Mouse (Mus musculus): ENCODE results near the gene Cdk11b.
"Not testable (repeated sequence)": the region's sequence is repeated elsewhere in the genome, so short reads cannot be mapped to it uniquely, and the experiment has no call there.

Gene Cdk11b

DNA sequence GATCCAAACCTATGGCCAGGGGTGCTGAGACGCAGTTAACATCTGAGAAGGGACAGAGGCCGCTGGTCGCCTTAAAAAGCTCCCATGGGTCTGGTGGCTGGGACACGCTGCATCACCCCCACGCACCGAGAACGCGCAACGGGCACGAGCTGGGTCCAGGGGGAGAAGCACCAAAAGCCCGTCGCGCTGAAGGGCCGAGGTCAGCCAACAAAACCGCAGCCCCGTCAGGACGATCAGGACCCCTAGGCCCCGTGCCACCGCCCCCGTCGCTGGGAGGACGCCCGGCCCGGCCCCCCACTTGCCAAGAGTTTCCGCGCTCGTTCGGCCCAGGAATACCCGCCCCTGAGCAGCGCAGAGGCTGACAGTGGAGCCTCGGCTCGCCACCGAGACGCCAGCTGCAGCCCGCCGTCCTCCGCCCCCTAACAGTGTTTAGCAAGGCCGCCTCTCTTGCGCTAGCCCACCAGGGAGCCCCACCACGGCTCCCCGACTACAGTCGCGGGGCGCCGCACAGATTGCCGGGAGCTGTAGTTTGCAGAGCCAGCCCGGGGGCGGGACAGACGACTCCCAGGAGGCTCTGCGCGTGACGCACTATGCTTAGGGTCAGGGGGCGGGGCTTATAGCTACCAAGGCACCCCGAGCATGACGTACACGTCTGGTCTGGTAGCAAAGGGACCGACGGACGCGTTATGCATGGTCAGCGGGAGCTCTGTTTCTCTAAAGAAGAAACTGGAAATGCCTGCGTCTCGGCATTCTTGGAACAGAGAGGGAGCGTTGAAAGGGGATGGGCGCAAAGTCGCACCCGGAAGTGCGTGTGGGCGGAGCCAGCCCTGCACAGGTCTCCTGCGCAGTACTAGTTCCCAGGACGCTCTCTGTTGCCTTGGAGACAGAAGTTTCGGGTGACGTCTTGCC, 44.3 kb downstream of the Cdk11b start, which contains the start of gene Mib2:
TSS of gene Mib2 (minus strand) at position 510 of the 909 bp plus-strand sequence.
- peak; percentile 100 for DNase-seq

DNA sequence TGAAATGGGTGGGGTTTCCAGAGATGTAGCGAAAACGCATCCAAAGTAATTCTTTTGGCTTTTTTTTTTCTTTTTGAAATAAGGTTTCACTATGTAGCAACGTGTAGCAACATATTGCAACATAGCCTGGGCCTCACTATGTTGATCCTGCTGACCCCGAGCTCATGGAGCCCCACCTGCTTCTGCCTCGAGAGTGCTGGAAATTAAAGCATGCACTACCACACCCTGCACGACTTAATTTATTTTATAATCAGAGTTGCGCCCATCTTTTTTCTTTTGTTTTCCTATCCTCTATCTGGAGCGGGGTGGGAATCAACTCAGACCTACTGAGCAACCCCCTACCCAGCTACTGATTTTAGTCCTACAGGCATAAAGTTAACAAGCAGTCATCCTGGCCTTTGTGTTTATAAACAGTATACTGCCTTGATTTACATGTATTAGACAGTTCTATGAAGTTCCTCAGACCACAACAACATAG, 45.0 kb downstream of the Cdk11b start:
- DNase-seq = no peak

- peak; percentile 92 for DNase-seq
Measured at GRCm38 (mm10) chr4:155670236-155670635, 45.6 kb downstream of the Cdk11b start.

DNA sequence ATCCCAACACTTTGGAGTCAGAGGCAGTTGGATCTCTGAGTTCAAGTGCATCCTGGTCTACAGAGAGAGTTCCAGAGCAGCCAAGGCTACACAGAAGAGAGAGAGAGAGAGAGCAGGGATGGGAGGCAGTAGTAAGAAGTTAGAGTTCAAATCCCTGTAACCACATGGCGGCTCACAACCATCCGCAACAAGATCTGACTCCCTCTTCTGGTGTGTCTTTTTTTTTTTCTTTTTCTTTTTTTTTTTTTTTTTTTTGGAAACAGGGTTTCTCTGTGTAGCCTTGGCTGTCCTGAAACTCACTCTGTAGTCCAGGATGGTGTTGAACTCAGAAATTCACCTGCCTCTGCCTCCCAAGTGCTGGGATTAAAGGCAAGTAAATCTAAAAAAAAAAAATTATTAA, 47.4 kb downstream of the Cdk11b start:
- no peak for DNase-seq

DNA sequence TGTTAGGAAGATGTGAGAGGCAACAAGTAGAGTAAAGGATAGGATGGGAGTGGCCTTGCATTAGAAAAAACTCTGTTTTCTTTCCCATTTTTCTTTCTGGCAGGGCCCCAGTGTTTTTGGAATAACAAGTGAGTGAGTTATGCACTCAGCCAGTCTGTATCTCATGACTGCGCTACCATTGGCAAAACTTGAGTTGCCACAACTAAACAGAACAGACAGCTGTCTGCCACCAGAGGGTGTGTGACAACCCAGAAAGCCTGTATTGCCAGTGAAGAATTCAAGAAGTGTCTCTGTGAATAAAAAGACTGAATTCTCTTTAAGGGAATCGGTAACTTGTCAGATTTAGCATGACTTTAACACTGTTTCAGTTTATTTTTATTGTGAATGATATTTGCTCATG, 51.3 kb downstream of the Cdk11b start:
- DNase-seq = peak; percentile 85

- not testable (repeated sequence) for DNase-seq
Measured at GRCm38 (mm10) chr4:155683670-155684277, 59.1 kb downstream of the Cdk11b start.

DNA sequence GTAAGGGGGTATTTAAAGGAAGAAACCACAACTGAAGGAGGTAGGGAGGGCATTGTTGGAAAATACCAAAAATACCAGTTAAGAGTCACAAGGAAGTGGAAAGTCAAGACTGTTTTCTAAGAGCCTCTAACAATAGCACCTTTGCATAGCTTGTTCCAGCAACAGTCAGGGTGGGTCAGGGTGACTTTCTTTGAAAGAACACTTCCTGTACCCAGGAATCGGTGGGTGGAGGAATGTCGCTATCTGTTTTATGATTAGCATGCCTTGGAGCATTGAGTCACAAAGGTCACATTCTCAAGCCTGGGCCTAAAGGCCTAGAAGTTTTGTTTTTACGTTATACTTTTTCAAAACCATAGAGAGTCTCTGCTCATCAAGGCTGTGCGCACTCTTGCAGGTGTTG, 63.1 kb downstream of the Cdk11b start:
- not testable (repeated sequence) for DNase-seq

DNA sequence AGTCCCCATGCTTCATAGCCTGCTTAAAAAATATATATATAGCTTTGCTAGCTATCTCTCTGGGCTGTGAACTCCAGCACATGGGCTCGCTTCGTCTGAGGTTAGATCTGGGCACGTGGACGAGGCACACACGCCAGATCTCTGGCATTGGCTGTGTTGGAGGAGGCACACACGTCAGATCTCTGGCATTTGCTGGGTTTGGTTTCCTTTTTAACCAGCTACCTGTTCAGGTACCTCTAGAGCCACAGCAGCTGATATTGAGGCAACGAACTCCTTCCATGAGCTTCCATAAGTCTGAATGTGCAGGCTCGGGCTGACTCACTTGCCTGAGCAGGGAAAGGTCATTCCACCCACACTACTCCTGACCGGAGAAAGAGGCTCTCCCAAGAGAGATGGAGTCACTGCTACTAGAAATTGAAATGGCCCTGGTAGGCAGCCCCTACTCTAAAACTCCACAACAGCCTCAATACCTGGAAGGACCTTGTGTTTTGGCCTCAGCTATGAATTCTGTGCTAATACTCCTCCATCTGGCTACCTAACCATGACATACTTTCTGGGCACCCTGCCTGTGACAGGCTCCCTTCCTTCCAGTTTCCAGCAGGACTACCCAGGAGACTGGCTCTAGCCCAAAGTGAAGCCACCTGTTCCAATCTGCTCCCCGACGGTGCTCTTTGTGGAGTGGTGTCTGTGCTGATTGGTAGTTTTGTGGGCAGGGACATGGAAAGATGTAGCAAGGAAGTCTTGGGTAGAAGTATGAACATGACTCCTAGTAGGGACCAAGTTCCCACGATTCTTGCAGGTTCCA, 66.1 kb downstream of the Cdk11b start:
- DNase-seq = no peak

DNA sequence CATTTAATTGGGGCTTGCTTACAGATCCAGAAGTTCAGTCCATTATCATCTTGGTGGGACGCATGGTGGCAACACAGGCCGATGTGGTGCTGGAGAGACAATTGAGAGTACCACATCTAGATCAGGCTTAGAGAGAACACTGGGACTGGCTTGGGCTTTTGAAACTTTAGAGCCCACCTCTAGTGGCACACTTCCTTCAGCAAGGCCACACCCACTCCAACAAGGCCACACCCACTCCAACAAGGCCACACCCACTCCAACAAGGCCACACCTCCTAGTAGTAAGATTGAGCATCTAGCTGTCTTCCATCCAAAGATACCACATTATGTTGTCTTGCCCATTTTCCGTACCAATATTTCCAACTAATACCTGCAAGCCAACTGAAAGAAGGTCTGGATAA, 67.8 kb downstream of the Cdk11b start:
- no peak for DNase-seq

DNA sequence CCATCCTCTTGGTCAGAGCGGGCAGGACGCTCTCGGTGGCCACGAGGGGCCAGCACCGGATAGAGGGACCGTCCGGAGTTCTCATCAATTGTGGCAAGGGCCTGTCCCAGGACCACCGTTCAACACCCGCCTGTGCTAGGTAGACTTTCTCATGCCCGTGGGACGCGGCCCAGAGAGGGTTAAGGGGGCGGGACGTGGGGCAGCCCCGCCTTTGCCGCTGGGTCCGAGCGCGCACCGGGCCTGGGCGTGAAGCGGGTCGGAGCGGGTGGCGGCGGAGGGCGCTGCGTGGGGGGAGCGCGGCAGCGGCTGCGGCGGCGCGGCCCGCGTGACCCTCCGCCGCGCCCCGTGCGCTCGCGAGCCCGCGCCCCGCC, 69.4 kb downstream of the Cdk11b start, which contains the start of gene Fndc10:
TSS of gene Fndc10 (plus strand) at position 232 of the 371 bp plus-strand sequence.
- peak; percentile 97 for DNase-seq

DNA sequence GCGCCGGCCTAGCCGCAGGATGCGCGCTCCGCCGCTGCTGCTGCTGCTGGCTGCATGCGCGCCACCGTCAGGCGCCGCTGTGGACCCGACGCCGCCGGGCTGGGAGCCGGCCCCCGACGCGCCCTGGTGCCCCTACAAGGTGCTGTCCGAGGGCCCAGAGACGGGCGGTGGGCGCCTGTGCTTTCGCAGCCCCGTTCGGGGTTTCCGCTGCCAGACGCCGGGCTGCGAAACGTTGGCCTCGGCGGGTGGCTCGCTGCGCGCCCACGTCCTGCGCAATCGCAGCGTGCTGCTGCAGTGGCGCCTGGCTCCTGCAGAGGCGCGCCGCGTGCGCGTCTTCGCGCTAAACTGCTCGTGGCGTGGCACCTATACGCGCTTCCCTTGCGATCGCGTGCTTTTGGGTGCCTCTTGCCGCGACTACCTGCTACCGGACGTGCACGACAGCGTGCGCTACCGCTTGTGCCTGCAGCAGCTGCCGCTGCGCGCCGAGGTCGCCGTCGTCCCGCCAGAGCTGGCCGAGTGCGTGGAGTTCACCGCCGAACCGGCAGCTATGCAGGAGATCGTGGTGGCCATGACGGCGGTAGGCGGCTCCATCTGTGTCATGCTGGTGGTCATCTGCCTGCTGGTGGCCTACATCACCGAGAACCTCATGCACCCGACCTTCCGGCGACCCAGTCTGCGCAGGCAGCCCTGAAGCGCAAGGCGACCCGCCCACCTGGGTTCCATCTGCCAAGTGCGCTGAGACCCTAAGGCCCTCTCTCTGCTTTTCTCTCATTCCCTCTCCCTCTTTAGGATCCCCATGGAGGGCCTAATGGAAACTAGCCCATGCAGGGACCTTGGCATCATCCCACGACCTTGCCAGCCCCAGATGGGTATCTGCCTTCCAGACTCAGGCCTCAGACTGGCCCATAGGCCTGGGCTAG, 70.1 kb downstream of the Cdk11b start:
- DNase-seq = peak; percentile 96

DNA sequence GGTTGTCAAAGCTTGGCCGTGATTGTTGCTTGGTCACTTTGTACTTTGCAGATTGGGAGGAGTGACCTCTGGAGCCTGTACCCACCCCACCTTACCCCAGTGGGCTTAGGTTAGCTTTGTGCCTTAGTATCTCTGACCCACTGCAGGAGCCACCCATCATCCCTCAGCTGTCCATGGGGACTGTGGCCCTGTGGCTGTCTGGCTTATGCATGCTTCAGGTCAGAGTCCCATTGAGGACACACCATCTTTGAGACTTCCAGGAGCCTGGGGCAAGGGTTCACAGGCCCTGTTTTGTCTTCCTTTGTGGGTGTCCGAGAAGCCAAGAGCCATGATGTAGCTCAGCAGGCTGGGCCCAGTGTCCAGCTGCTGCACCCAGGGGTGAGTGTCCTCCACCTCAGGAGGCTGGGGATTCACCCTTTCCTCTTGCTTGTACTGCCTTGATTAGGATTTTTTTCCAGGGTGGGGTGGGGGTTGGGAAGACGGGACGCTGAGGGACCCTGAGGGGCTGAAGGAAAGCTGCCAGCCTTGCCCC, 70.9 kb downstream of the Cdk11b start:
- DNase-seq = peak; percentile 92

DNA sequence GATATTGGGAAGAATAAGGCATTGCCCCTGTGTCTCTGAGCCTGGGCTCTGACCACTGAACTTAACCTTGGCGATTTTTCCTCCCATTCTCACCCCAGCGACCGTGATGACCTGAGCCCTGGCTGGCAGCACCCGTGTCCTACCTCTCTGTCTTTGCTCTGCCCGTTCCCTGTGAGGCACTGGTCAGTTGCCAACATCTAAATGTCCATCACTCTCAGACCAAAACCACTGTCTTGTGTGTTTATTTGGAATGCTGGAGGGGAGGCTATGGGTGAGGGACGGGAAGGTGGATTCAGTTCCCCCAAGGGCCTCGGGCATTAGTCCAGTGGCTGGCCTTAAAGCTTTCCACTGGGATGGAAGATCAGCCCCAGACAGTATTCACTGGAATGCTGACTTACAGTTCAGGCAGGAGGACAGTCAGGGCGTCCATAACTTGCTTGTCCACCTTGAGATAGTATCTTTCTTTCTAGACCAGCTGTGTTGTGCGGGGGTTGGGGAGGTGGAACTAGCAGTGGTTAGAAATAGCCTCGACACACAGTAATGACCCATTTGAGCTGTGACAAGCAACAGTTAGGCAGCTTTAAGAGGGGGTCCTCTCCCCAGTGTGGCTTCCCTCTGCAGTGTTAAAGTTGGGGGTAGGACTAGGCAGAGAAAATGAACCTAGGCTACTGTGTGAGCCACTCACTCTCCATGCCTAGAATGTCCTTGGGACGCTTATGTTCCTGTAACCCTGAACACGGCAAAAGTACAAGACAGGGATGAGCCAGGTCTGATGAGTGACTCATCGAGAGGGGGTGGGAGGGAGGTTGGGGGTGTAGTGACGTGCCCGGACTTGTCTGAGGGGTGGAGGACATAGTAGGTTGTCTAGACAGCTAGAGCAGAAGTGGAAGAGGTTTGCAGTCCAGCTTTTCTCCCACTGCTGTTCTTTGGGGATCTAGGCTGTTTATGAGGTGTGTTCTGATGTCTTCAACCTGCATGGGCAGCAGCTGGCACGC, 71.9 kb downstream of the Cdk11b start:
- peak; percentile 85 for DNase-seq
